Mouse (Mus musculus) fat pad, adult 2 months (tissue): ENCODE data around the gene Ccdc170.
"Not testable (repeated sequence)": the region's sequence is repeated elsewhere in the genome, so short reads cannot be mapped to it uniquely, and the experiment has no call there.

Source experiments
- DNase-seq: peaks from one replicate; pipeline ENCODE4 v3.0.0-alpha.2; 2011; ENCODE audit warnings: low read depth, low spot score; ENCODE audit errors: extremely low read depth

The Ccdc170 gene

GRCm38 (mm10) chr10:4598244-4598842 is 116.0 kb downstream of the Ccdc170 start:
- no peak for DNase-seq

DNA sequence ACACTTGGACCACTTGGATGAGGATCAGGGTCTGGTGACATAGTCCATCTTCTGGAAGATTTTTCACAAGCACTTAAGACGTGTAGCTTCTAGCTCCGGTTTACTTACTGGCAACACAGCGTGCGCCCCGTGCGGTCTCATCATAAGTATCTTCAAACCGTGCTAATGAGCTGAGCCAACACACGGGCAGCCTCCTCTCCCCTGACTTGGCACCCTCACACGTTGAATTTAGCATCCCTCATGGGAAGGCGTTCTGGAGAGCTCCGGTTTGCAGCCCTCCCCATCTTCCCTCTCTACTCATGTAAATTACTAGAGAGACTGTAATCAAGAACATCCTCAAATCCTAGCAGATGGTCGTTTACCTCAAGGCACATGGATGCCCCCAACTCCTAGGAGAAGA is 116.6 kb downstream of the Ccdc170 start:
- DNase-seq = no peak

- DNase-seq = no peak
Measured at GRCm38 (mm10) chr10:4599591-4599990, 117.3 kb downstream of the Ccdc170 start.

- DNase-seq = no peak
Measured at GRCm38 (mm10) chr10:4600796-4601474, 118.6 kb downstream of the Ccdc170 start.

GRCm38 (mm10) chr10:4601612-4602011 is 119.3 kb downstream of the Ccdc170 start:
- not testable (repeated sequence) for DNase-seq

- DNase-seq = no peak
Measured at GRCm38 (mm10) chr10:4602466-4602865, 120.2 kb downstream of the Ccdc170 start.

DNA sequence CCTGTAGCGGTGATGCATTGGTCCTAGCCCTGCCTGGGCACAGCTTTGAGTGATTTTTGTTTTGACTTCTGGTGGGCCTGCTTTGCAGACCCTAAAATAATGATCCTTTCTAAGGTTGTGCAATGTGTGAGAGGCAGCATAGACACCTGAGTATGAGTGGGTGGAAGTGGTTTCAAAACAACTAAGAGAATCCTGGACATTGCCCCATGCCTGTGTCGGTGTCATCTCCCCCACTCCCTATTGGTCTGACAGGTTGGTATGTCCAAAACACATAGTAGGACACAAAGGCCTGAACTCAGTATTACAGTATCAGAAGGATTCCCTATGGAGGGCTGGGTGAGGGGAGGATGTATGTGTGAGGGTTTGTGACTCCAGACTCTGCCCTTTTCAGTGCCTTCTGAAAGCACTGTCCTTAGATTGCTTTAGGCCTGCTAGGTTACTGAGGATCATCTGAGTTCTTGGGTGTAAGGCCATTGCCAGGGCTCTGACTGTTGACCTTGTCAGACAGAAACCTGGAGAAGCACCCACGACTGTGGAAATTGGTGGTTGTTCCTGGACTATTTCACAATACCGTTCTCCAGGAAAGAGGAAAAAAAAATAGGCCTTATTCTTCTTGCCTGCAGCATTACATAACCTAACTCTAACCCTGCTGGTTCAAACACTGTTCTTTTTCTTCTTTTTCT is 122.4 kb downstream of the Ccdc170 start:
- DNase-seq = no peak

DNA sequence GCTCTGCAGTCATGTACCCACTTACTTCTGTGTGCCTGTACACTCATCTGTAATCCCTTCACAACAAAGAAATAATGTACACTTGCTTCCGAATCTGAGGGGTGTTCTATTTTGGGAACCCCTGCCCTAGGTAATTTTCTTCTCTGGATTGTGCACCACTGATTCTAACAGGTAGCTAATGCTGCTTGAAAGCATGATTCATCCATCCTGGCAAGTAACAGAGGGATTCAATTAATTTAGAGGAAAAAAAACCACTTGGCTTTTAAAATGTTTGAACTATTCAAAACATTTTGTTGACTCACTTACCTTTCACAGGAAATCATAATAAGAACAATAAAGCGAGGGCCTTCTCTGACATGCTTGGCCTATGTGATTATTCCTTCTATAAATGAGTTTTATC is 127.9 kb downstream of the Ccdc170 start:
- no peak for DNase-seq

GRCm38 (mm10) chr10:4611386-4612155 is 129.3 kb downstream of the Ccdc170 start, which contains the start of gene Esr1:
TSS of gene Esr1 (plus strand) at chr10:4611593.
- no peak for DNase-seq
